10 mouse cellular contexts compared by ENCODE assay signal in genomic region chr2:6267066-6267465, GRCm38 (mm10). TPM values are rescaled to one million over a fixed set of nuclear protein-coding genes. Genes with fewer than 3 reads are reported as not detected.
DNase-seq lines count a peak whose midpoint lies in the region; ATAC-seq and TF ChIP-seq lines count a peak whose summit lies in the region.
"Had no signal": no experiment of that assay in that cellular context is flagged by ENCODE, and none has a peak within 500 bp of the region (broad histone marks: within the 10 kb centered on the region; RNA-seq: fewer than 3 reads in every experiment).

No protein-coding gene starts in this region.

- TF ChIP-seq EP300 in heart, adult 2 months (IDR thresholded peaks at IDR 0.05; ENCODE audit: insufficient read depth, low read depth, low read length) = no peak

- no peak for TF ChIP-seq CTCF in heart, adult 2 months (IDR thresholded peaks at IDR 0.05)
- no peak for TF ChIP-seq CTCF in bone marrow, adult 2 months (IDR thresholded peaks at IDR 0.05; ENCODE audit: control insufficient read depth, insufficient read depth, low read length)

- H3K27ac ChIP-seq in heart, embryonic 16.5 days (ENCODE audit: low read length) = peak overlapping the region; percentile 46
- H3K27ac ChIP-seq in heart, adult 2 months = no peak overlapping the region
- peak overlapping the region; percentile 64; the same call in 1 of the 2 replicates for H3K27ac ChIP-seq in bone marrow, adult 2 months (ENCODE audit: control insufficient read depth, insufficient read depth, low read depth, low read length, poor library complexity)
- no peak overlapping the region for H3K27ac ChIP-seq in embryonic facial prominence, embryonic 14.5 days (replicated peaks; ENCODE audit: low read depth, low read length)
- H3K27ac ChIP-seq in midbrain, embryonic 14.5 days (replicated peaks; ENCODE audit: low read depth, low read length) = peak overlapping the region; percentile 10
- H3K27ac ChIP-seq: layer of hippocampus, adult 2 months; liver, embryonic 14.5 days had no signal

- TF ChIP-seq POLR2A in heart, adult 2 months (IDR thresholded peaks at IDR 0.05; ENCODE audit: insufficient read depth, low read depth, low read length) = no peak
- no peak for TF ChIP-seq POLR2A in bone marrow, adult 2 months (IDR thresholded peaks at IDR 0.05; ENCODE audit: borderline replicate concordance, control insufficient read depth, low read depth, low read length)

- intact Hi-C loops in heart, adult 2 months (cut with DNase I) = no loop called here

- DNase-seq in heart, adult 2 months = no peak
- no peak for DNase-seq in embryonic facial prominence, embryonic 14.5 days (ENCODE audit: low spot score)
- no peak for DNase-seq in midbrain, embryonic 14.5 days
- DNase-seq in adrenal gland, adult 8-10 months = no peak
- DNase-seq in ovary, postnatal 14 days (ENCODE audit: low spot score) = no peak

- H3K27me3 ChIP-seq in heart, embryonic 16.5 days (ENCODE audit: control insufficient read depth, insufficient read depth, low read length) = no peaks in the 10 kb centered on the region
- no peaks in the 10 kb centered on the region for H3K27me3 ChIP-seq in heart, adult 2 months (ENCODE audit: control insufficient read depth, insufficient read depth, low read length)
- H3K27me3 ChIP-seq in embryonic facial prominence, embryonic 14.5 days (replicated peaks; ENCODE audit: control insufficient read depth, insufficient read depth, low read length) = no peaks in the 10 kb centered on the region
- no peaks in the 10 kb centered on the region for H3K27me3 ChIP-seq in midbrain, embryonic 14.5 days (ENCODE audit: control insufficient read depth, insufficient read depth, low read length)
- H3K27me3 ChIP-seq: CH12.LX had no signal

- 61% methylated on average over 6 of the region's 6 CpGs for WGBS in heart, embryonic 16.5 days
- 39% methylated on average over 6 of the region's 6 CpGs for WGBS in heart, adult 2 months
- 22% methylated on average over 6 of the region's 6 CpGs for WGBS in bone marrow, adult 2 months
- WGBS in embryonic facial prominence, embryonic 14.5 days = 46% methylated on average over 6 of the region's 6 CpGs
- 31% methylated on average over 6 of the region's 6 CpGs for WGBS in midbrain, embryonic 14.5 days

- H3K9me3 ChIP-seq in heart, embryonic 16.5 days (replicated peaks; ENCODE audit: control insufficient read depth, low read length) = peaks cover 4% of the 10 kb centered on the region; the same call in 1 of the 2 replicates
- peaks cover 5% of the 10 kb centered on the region; the same call in 1 of the 2 replicates for H3K9me3 ChIP-seq in embryonic facial prominence, embryonic 14.5 days (ENCODE audit: control insufficient read depth, low read length)
- H3K9me3 ChIP-seq in midbrain, embryonic 14.5 days (ENCODE audit: control insufficient read depth, low read length) = no peaks in the 10 kb centered on the region

- H3K4me1 ChIP-seq in heart, embryonic 16.5 days (ENCODE audit: control insufficient read depth, insufficient read depth, low read length) = peaks cover 12% of the 10 kb centered on the region
- H3K4me1 ChIP-seq in heart, adult 2 months (ENCODE audit: control insufficient read depth, insufficient read depth, low read length) = peaks cover 5% of the 10 kb centered on the region
- peaks cover 14% of the 10 kb centered on the region for H3K4me1 ChIP-seq in bone marrow, adult 2 months (ENCODE audit: control insufficient read depth, insufficient read depth, low read length)
- no peaks in the 10 kb centered on the region for H3K4me1 ChIP-seq in embryonic facial prominence, embryonic 14.5 days (ENCODE audit: control insufficient read depth, insufficient read depth, low read length)
- peaks cover 9% of the 10 kb centered on the region for H3K4me1 ChIP-seq in midbrain, embryonic 14.5 days (ENCODE audit: control insufficient read depth, insufficient read depth, low read length)

- H3K9ac ChIP-seq in heart, embryonic 16.5 days (ENCODE audit: low read length) = peak overlapping the region; percentile 37
- no peak overlapping the region for H3K9ac ChIP-seq in heart, adult 2 months (ENCODE audit: low read depth, low read length)
- H3K9ac ChIP-seq in embryonic facial prominence, embryonic 14.5 days (ENCODE audit: low read depth, low read length) = peak overlapping the region; percentile 19; the same call in 1 of the 2 replicates
- H3K9ac ChIP-seq in midbrain, embryonic 14.5 days (replicated peaks; ENCODE audit: low read length) = no peak overlapping the region; the same call in 1 of the 2 replicates
- H3K9ac ChIP-seq: liver, embryonic 14.5 days had no signal

- peak overlapping the region; percentile 29 for H3K4me2 ChIP-seq in heart, embryonic 16.5 days (ENCODE audit: low read depth, low read length)
- 0 out of 2 replicates have a peak overlapping the region, but pooled peaks have one; percentile 16 for H3K4me2 ChIP-seq in embryonic facial prominence, embryonic 14.5 days (ENCODE audit: low read depth, low read length)
- peak overlapping the region; percentile 23; the same call in 1 of the 2 replicates for H3K4me2 ChIP-seq in midbrain, embryonic 14.5 days (ENCODE audit: low read length)

- H3K4me3 ChIP-seq in heart, embryonic 16.5 days (ENCODE audit: low read length) = no peak overlapping the region
- H3K4me3 ChIP-seq in heart, adult 2 months = no peak overlapping the region
- H3K4me3 ChIP-seq in bone marrow, adult 2 months (replicated peaks; ENCODE audit: control insufficient read depth, low read depth, low read length) = no peak overlapping the region
- H3K4me3 ChIP-seq in embryonic facial prominence, embryonic 14.5 days (ENCODE audit: low read depth, low read length) = no peak overlapping the region
- no peak overlapping the region for H3K4me3 ChIP-seq in midbrain, embryonic 14.5 days (replicated peaks; ENCODE audit: low read depth, low read length)
- H3K4me3 ChIP-seq: layer of hippocampus, adult 2 months had no signal

- H3K36me3 ChIP-seq in heart, embryonic 16.5 days (ENCODE audit: control insufficient read depth, insufficient read depth) = no peaks in the 10 kb centered on the region
- no peaks in the 10 kb centered on the region for H3K36me3 ChIP-seq in heart, adult 2 months (ENCODE audit: control insufficient read depth, insufficient read depth, low read length)
- H3K36me3 ChIP-seq in embryonic facial prominence, embryonic 14.5 days (ENCODE audit: control insufficient read depth, insufficient read depth, low read length) = no peaks in the 10 kb centered on the region
- no peaks in the 10 kb centered on the region for H3K36me3 ChIP-seq in midbrain, embryonic 14.5 days (ENCODE audit: control insufficient read depth, insufficient read depth, low read length)

- no peaks in the 10 kb centered on the region for H3K79me2 ChIP-seq in heart, adult 2 months (replicated peaks; ENCODE audit: control insufficient read depth, insufficient read depth, low read length)

- no peak for ATAC-seq in heart, embryonic 16.5 days (replicated peaks; ENCODE audit: extremely low read depth, insufficient read depth, low FRiP score)
- ATAC-seq in embryonic facial prominence, embryonic 14.5 days (ENCODE audit: low read depth) = no peak; the same call in 1 of the 2 replicates
- no peak for ATAC-seq in midbrain, embryonic 14.5 days (ENCODE audit: low FRiP score, low TSS enrichment)

RNA-seq across cellular contexts. Expression of gene Echdc3, which starts 54.2 kb away (rescaled TPM):
- polyA plus RNA-seq in heart, embryonic 16.5 days (2015; fragmentation: Nextera tagmentation; extraction: Ambion mirVana) = 11.3 and 11.8 TPM in 2 replicates
- 10 to 100 TPM; 24.0 to 27.1 TPM for total RNA-seq in heart, adult 2 months (2021)
- polyA plus RNA-seq in heart, adult 2 months (2012; rRNA removed) = 30.6 and 41.7 TPM in 2 replicates
- polyA plus RNA-seq in bone marrow, adult 2 months (2011; ENCODE audit: insufficient read depth, insufficient read length, low replicate concordance, missing spikeins) = not detected in 2 replicates
- 3.5 and 4.9 TPM in 2 replicates for polyA plus RNA-seq in embryonic facial prominence, embryonic 14.5 days (2014; fragmentation: Nextera tagmentation; extraction: Ambion mirVana)
- 0.70 and 1.4 TPM in 2 replicates for polyA plus RNA-seq in midbrain, embryonic 14.5 days (2014; fragmentation: Nextera tagmentation; extraction: Ambion mirVana)
- total RNA-seq in adrenal gland, adult 8-10 months (2022) = 10 to 100 TPM; 33.7 to 77.4 (median 52.6) TPM

RNA-seq across cellular contexts. Expression of gene Usp6nl, which starts 55.4 kb away (rescaled TPM):
- polyA plus RNA-seq in heart, embryonic 16.5 days (2015; fragmentation: Nextera tagmentation; extraction: Ambion mirVana) = 4.5 and 5.5 TPM in 2 replicates
- total RNA-seq in heart, adult 2 months (2021) = 1 to 10 TPM; 6.5 to 6.6 TPM
- polyA plus RNA-seq in heart, adult 2 months (2012; rRNA removed) = 2.0 and 2.8 TPM in 2 replicates
- 6.9 and 8.8 TPM in 2 replicates for polyA plus RNA-seq in bone marrow, adult 2 months (2011; ENCODE audit: insufficient read depth, insufficient read length, low replicate concordance, missing spikeins)
- polyA plus RNA-seq in embryonic facial prominence, embryonic 14.5 days (2014; fragmentation: Nextera tagmentation; extraction: Ambion mirVana) = 8.0 and 8.5 TPM in 2 replicates
- polyA plus RNA-seq in midbrain, embryonic 14.5 days (2014; fragmentation: Nextera tagmentation; extraction: Ambion mirVana) = 8.5 and 13.7 TPM in 2 replicates
- total RNA-seq in adrenal gland, adult 8-10 months (2022) = 10 to 100 TPM; 31.7 to 41.4 (median 35.1) TPM

Comparison
In these comparisons a context has a peak if more than half of its experiments do, and no peak if none do; other contexts are left out.
1. H3K27ac ChIP-seq: peak in heart, embryonic 16.5 days (single experiment), bone marrow, adult 2 months (single experiment) and midbrain, embryonic 14.5 days (single experiment); none in heart, adult 2 months (single experiment) and embryonic facial prominence, embryonic 14.5 days (single experiment).
2. H3K9ac ChIP-seq: peak in heart, embryonic 16.5 days (single experiment) and embryonic facial prominence, embryonic 14.5 days (single experiment); none in heart, adult 2 months (single experiment) and midbrain, embryonic 14.5 days (single experiment).
3. Peak in every context shown above with its lines, with median percentiles within 50 percentile points of each other: H3K4me2 ChIP-seq.